Mouse (Mus musculus): Measurements from ENCODE around the gene Lypd6b. TPM values are rescaled to one million over a fixed set of nuclear protein-coding genes. Genes with fewer than 3 reads are reported as not detected.

Gene Lypd6b
- total and polyA plus RNA-seq, 3 experiments: 0.16 TPM; not detected in 2

DNA sequence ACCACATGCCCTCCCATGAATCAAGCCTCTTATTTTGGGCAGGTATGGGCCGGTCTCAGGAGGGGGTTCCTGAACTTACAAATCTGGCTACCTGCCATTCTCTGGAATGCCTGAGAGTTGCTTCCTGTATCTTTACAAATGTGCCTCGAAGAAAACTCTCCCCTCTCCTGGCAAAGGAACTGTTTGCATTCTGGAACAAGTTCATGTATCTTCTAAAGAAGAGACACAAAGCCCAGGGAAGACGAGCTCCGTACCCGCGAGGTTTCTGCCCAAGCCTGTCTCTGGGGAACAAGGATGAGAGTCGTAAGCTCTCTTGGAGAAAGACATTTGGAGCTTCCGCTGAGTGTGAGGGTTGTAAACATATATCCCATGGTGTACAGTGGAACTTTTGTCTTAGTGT, 150.8 kb downstream of the Lypd6b start:
- TF ChIP-seq GATA1 (IDR thresholded peaks at IDR 0.05; ENCODE audit: borderline replicate concordance, low read length) (no peak), GATA2 (IDR thresholded peaks at IDR 0.05; ENCODE audit: borderline replicate concordance, low read depth, low read length) (no peak), POLR2AphosphoS5 (IDR thresholded peaks at IDR 0.05; ENCODE audit: insufficient replicate concordance, low read depth, low read length) (no peak), CTCF (IDR thresholded peaks at IDR 0.05; ENCODE audit: low read depth, low read length) (no peak), TAL1 (conservative IDR thresholded peaks at IDR 0.05; ENCODE audit: low read depth, low read length) (no peak)
- DNase-seq (ENCODE audit: low spot score) (no peak), ATAC-seq (ENCODE audit: extremely low read depth, insufficient number of reproducible peaks, low FRiP score, poor library complexity, severe bottlenecking) (no peak)
- Histone ChIP-seq H3K4me1 (ENCODE audit: insufficient read depth, low read depth, low read length) (no peaks in the 10 kb centered on the region), H3K36me3 (replicated peaks) (no peaks in the 10 kb centered on the region), H3K9me3 (replicated peaks) (peaks cover 35% of the 10 kb centered on the region), H3K4me3 (ENCODE audit: low read depth, low read length) (no peak overlapping the region), H3K27me3 (ENCODE audit: insufficient read depth, low read length) (no peaks in the 10 kb centered on the region)

DNA sequence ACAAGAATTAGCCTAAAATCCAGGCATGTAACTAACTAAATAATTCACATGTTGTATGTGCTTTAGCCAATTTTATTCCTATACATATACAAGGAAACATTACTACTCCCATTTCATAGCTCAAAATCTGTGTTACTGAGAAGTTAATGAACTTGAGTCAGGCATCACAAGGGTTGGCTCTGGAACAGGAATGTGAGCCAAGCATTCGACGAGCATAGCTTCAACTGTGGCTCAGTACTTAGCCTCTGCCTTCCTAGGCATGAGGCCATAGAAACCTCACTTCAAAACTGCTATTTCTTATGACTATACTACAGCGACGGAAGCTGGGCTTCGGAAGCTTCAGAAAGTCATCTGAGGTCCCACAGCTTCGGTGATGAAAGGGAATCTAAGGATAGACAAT, 152.9 kb downstream of the Lypd6b start:
- Histone ChIP-seq H3K36me3 (replicated peaks) (no peaks in the 10 kb centered on the region), H3K4me3 (ENCODE audit: low read depth, low read length) (no peak overlapping the region), H3K27me3 (ENCODE audit: insufficient read depth, low read length) (no peaks in the 10 kb centered on the region), H3K4me1 (ENCODE audit: insufficient read depth, low read depth, low read length) (no peaks in the 10 kb centered on the region), H3K9me3 (replicated peaks) (peaks cover 34% of the 10 kb centered on the region)
- DNase-seq (ENCODE audit: low spot score) (no peak), ATAC-seq (ENCODE audit: extremely low read depth, insufficient number of reproducible peaks, low FRiP score, poor library complexity, severe bottlenecking) (no peak)
- no peak for TF ChIP-seq GATA1 (IDR thresholded peaks at IDR 0.05; ENCODE audit: borderline replicate concordance, low read length)
- no peak for TF ChIP-seq TAL1 (conservative IDR thresholded peaks at IDR 0.05; ENCODE audit: low read depth, low read length)
- no peak for TF ChIP-seq POLR2AphosphoS5 (IDR thresholded peaks at IDR 0.05; ENCODE audit: insufficient replicate concordance, low read depth, low read length)
- TF ChIP-seq CTCF (IDR thresholded peaks at IDR 0.05; ENCODE audit: low read depth, low read length): no peak
- TF ChIP-seq GATA2 (IDR thresholded peaks at IDR 0.05; ENCODE audit: borderline replicate concordance, low read depth, low read length): no peak

DNA sequence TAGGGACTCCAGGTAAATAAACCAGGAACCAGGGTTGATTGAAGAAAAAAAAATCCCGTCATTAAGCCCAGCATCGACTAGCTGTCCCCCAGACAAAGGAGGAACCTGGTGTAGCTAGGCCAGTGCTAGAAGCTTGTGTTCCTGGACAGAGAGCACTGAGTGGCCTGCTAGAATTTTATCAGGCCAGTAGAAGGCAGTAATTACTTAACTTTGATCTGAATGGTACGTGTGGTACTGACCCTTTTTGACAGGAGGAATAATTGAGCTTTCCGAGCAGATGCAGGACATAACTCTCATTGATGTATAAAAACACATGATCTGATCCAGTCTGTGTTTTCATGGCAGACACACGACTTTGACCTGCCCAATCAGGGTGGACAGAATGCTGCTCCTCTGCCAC, 154.6 kb downstream of the Lypd6b start:
- H3K36me3 ChIP-seq (replicated peaks): no peaks in the 10 kb centered on the region
- no peak overlapping the region for H3K4me3 ChIP-seq (ENCODE audit: low read depth, low read length)
- ATAC-seq (ENCODE audit: extremely low read depth, insufficient number of reproducible peaks, low FRiP score, poor library complexity, severe bottlenecking): no peak
- H3K27me3 ChIP-seq (ENCODE audit: insufficient read depth, low read length): no peaks in the 10 kb centered on the region
- DNase-seq (ENCODE audit: low spot score): no peak
- peaks cover 39% of the 10 kb centered on the region for H3K9me3 ChIP-seq (replicated peaks)
- no peaks in the 10 kb centered on the region for H3K4me1 ChIP-seq (ENCODE audit: insufficient read depth, low read depth, low read length)
- TF ChIP-seq GATA2 (IDR thresholded peaks at IDR 0.05; ENCODE audit: borderline replicate concordance, low read depth, low read length): no peak
- no peak for TF ChIP-seq POLR2AphosphoS5 (IDR thresholded peaks at IDR 0.05; ENCODE audit: insufficient replicate concordance, low read depth, low read length)
- no peak for TF ChIP-seq CTCF (IDR thresholded peaks at IDR 0.05; ENCODE audit: low read depth, low read length)
- TF ChIP-seq TAL1 (conservative IDR thresholded peaks at IDR 0.05; ENCODE audit: low read depth, low read length): no peak
- TF ChIP-seq GATA1 (IDR thresholded peaks at IDR 0.05; ENCODE audit: borderline replicate concordance, low read length): no peak

DNA sequence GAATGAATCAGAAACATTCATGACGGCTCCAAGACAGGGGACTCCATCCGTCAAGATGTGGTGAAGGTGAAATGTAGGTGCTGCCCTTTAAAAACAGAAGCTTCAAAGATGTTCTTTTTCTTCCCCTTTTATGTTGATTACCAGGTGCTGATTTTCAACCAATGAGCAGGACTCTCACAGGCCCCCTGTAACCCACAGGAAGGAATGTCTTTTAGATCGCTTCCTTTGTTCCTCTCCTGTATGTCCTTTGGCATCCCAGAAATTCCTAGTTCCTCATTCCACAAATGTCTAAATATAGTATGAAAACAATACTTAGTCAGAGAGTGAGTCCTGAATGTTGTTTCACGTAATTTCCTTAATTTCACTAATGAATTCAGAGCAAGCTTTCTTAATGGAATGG, 164.2 kb downstream of the Lypd6b start:
- H3K36me3 ChIP-seq (replicated peaks): no peaks in the 10 kb centered on the region
- no peaks in the 10 kb centered on the region for H3K27me3 ChIP-seq (ENCODE audit: insufficient read depth, low read length)
- DNase-seq (ENCODE audit: low spot score) (no peak), ATAC-seq (ENCODE audit: extremely low read depth, insufficient number of reproducible peaks, low FRiP score, poor library complexity, severe bottlenecking) (no peak)
- TF ChIP-seq POLR2AphosphoS5 (IDR thresholded peaks at IDR 0.05; ENCODE audit: insufficient replicate concordance, low read depth, low read length) (no peak), GATA1 (IDR thresholded peaks at IDR 0.05; ENCODE audit: borderline replicate concordance, low read length) (no peak), GATA2 (IDR thresholded peaks at IDR 0.05; ENCODE audit: borderline replicate concordance, low read depth, low read length) (no peak), CTCF (IDR thresholded peaks at IDR 0.05; ENCODE audit: low read depth, low read length) (no peak), TAL1 (conservative IDR thresholded peaks at IDR 0.05; ENCODE audit: low read depth, low read length) (no peak)
- no peak overlapping the region for H3K4me3 ChIP-seq (ENCODE audit: low read depth, low read length)
- H3K9me3 ChIP-seq (replicated peaks): peaks cover 36% of the 10 kb centered on the region
- H3K4me1 ChIP-seq (ENCODE audit: insufficient read depth, low read depth, low read length): no peaks in the 10 kb centered on the region

DNA sequence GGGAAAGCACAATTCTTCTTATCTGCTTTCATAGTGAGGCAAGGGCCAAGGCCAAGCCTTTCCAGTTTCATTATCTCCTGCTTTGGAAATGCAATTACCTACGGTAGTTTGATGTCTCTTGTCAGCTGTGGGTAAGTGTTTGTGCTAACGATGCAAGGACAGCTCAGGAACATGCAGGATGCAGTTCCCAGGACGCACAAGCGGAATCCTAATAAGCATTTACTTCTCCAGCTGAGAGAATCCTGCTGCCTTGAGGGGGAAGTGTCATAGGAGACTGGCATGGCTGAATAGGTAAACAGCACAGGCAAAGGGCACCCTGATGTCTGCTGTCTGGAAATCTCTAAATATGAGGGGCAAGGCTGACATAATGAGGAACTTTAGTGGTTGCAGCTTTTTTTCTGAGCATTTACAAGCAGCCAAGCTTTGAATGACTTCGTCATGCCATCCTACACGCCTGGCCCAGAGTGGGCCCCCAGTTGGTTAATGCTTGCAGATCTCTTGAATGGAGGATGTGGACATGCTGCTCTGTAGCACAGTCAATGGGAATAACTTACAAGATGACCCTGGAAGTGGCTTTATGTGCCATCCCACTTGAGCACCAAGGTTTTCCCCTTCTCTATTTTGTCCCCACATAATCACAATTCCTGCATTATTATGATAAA, 165.3 kb downstream of the Lypd6b start:
- Histone ChIP-seq H3K9me3 (replicated peaks) (peaks cover 32% of the 10 kb centered on the region), H3K4me1 (ENCODE audit: insufficient read depth, low read depth, low read length) (no peaks in the 10 kb centered on the region), H3K36me3 (replicated peaks) (no peaks in the 10 kb centered on the region), H3K27me3 (ENCODE audit: insufficient read depth, low read length) (no peaks in the 10 kb centered on the region), H3K4me3 (ENCODE audit: low read depth, low read length) (no peak overlapping the region)
- ATAC-seq (ENCODE audit: extremely low read depth, insufficient number of reproducible peaks, low FRiP score, poor library complexity, severe bottlenecking) (no peak), DNase-seq (ENCODE audit: low spot score) (no peak)
- TF ChIP-seq POLR2AphosphoS5 (IDR thresholded peaks at IDR 0.05; ENCODE audit: insufficient replicate concordance, low read depth, low read length) (no peak), GATA1 (IDR thresholded peaks at IDR 0.05; ENCODE audit: borderline replicate concordance, low read length) (no peak), TAL1 (conservative IDR thresholded peaks at IDR 0.05; ENCODE audit: low read depth, low read length) (no peak), GATA2 (IDR thresholded peaks at IDR 0.05; ENCODE audit: borderline replicate concordance, low read depth, low read length) (no peak), CTCF (IDR thresholded peaks at IDR 0.05; ENCODE audit: low read depth, low read length) (no peak)

DNA sequence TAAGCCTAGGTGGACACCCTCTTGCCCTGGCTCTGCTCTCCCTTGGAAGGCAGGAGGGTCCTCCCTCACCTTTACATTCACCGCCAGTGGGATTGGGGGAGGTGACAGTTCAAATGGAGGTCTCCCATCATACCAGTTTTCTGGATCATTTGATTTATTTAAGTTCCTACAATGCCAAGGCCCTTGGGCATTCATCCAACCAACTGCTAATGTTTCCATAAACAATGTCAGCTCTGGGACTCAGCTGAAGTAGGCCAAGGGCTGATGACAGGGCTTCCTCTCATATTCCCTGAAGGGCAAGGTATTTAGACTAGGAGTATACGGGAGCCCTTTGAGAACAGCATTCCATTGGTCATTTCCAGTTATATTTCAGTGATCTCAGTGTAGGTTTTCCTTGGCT, 170.0 kb downstream of the Lypd6b start:
- TF ChIP-seq CTCF (IDR thresholded peaks at IDR 0.05; ENCODE audit: low read depth, low read length): no peak
- TF ChIP-seq TAL1 (conservative IDR thresholded peaks at IDR 0.05; ENCODE audit: low read depth, low read length): no peak
- TF ChIP-seq GATA1 (IDR thresholded peaks at IDR 0.05; ENCODE audit: borderline replicate concordance, low read length): no peak
- TF ChIP-seq GATA2 (IDR thresholded peaks at IDR 0.05; ENCODE audit: borderline replicate concordance, low read depth, low read length): no peak
- no peak for TF ChIP-seq POLR2AphosphoS5 (IDR thresholded peaks at IDR 0.05; ENCODE audit: insufficient replicate concordance, low read depth, low read length)
- DNase-seq (ENCODE audit: low spot score) (no peak), ATAC-seq (ENCODE audit: extremely low read depth, insufficient number of reproducible peaks, low FRiP score, poor library complexity, severe bottlenecking) (no peak)
- H3K9me3 ChIP-seq (replicated peaks): peaks cover 25% of the 10 kb centered on the region
- H3K27me3 ChIP-seq (ENCODE audit: insufficient read depth, low read length): no peaks in the 10 kb centered on the region
- no peaks in the 10 kb centered on the region for H3K4me1 ChIP-seq (ENCODE audit: insufficient read depth, low read depth, low read length)
- no peak overlapping the region for H3K4me3 ChIP-seq (ENCODE audit: low read depth, low read length)
- H3K36me3 ChIP-seq (replicated peaks): no peaks in the 10 kb centered on the region

All from G1E (cell line).